Comparison of ENCODE assay signal across 15 mouse cellular contexts in the genomic region with DNA sequence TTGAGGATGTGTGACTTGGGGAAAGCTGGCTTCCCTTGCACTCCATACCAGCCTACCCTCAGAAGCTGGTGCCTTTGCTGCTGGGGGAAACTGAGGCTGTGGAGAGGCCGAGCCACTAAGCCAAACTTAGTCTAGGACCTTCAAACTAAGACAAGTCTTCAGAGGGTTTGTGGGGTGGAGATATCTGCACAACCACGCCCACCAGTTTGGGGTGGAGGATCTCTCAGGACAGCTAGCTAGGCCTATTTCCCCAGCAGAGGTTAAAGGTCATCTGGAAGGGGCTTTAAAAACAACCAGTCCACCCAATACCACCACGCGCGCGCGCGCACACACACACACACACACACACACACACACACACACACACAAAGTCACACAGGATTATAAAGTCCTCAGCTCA. TPM values are rescaled to one million over a fixed set of nuclear protein-coding genes. Genes with fewer than 3 reads are reported as not detected.
DNase-seq lines count a peak whose midpoint lies in the region; ATAC-seq lines count a peak whose summit lies in the region.
"Had no signal": no experiment of that assay in that cellular context is flagged by ENCODE, and none has a peak within 500 bp of the region (broad histone marks: within the 10 kb centered on the region; RNA-seq: fewer than 3 reads in every experiment).

No protein-coding gene starts in this region.

- 39% methylated on average over 8 of the region's 8 CpGs for WGBS in heart, embryonic 14.5 days
- WGBS in midbrain, embryonic 11.5 days, result 81% methylated on average over 8 of the region's 8 CpGs
- WGBS in midbrain, embryonic 15.5 days, result 82% methylated on average over 8 of the region's 8 CpGs
- WGBS in hindbrain, embryonic 12.5 days, result 72% methylated on average over 8 of the region's 8 CpGs
- WGBS in stomach, embryonic 14.5 days, result 65% methylated on average over 8 of the region's 8 CpGs

- DNase-seq in heart, postnatal 14 days, result no peak
- no peak for DNase-seq in midbrain, embryonic 11.5 days (ENCODE audit: low spot score, missing footprints)
- DNase-seq in cerebellum, adult 8-10 months, result no peak
- no peak for DNase-seq in testis, postnatal 10 days (ENCODE audit: low spot score)
- DNase-seq: adrenal gland, adult 2 months; cerebellum, adult 11-12 months; kidney, adult 11 months; right cerebral cortex, postnatal 4 days; thymus, postnatal 14 days had no signal

- H3K9me3 ChIP-seq in heart, embryonic 14.5 days (ENCODE audit: control insufficient read depth, low read length), result no peaks in the 10 kb centered on the region
- H3K9me3 ChIP-seq in midbrain, embryonic 11.5 days (ENCODE audit: control insufficient read depth, low read length), result no peaks in the 10 kb centered on the region
- no peaks in the 10 kb centered on the region for H3K9me3 ChIP-seq in midbrain, embryonic 15.5 days
- no peaks in the 10 kb centered on the region for H3K9me3 ChIP-seq in hindbrain, embryonic 12.5 days (replicated peaks)
- no peaks in the 10 kb centered on the region for H3K9me3 ChIP-seq in stomach, embryonic 14.5 days (ENCODE audit: control insufficient read depth, low read depth, low read length)

- peak overlapping the region; percentile 73 for H3K4me2 ChIP-seq in heart, embryonic 14.5 days (ENCODE audit: low read length)
- H3K4me2 ChIP-seq in midbrain, embryonic 11.5 days, result 0 out of 2 replicates have a peak overlapping the region, but pooled peaks have one; percentile 72
- no peak overlapping the region for H3K4me2 ChIP-seq in midbrain, embryonic 15.5 days
- peak overlapping the region; percentile 88 for H3K4me2 ChIP-seq in hindbrain, embryonic 12.5 days (replicated peaks)
- peak overlapping the region; percentile 85 for H3K4me2 ChIP-seq in stomach, embryonic 14.5 days (replicated peaks; ENCODE audit: low read depth, low read length)

- peak overlapping the region; percentile 85 for H3K9ac ChIP-seq in heart, embryonic 14.5 days (ENCODE audit: low read length)
- no peak overlapping the region for H3K9ac ChIP-seq in midbrain, embryonic 11.5 days (ENCODE audit: low read length)
- H3K9ac ChIP-seq in midbrain, embryonic 15.5 days, result no peak overlapping the region
- peak overlapping the region; percentile 74; the same call in 1 of the 2 replicates for H3K9ac ChIP-seq in hindbrain, embryonic 12.5 days
- H3K9ac ChIP-seq in stomach, embryonic 14.5 days (replicated peaks; ENCODE audit: low read depth, low read length), result peak overlapping the region; percentile 52; the same call in 1 of the 2 replicates

- no peak for ATAC-seq in heart, embryonic 14.5 days (ENCODE audit: insufficient number of reproducible peaks, insufficient read depth, low FRiP score, low read depth)
- ATAC-seq in midbrain, embryonic 11.5 days (ENCODE audit: low FRiP score), result no peak
- no peak for ATAC-seq in midbrain, embryonic 15.5 days (replicated peaks)
- no peak for ATAC-seq in hindbrain, embryonic 12.5 days (ENCODE audit: low FRiP score)
- ATAC-seq in stomach, embryonic 14.5 days (ENCODE audit: insufficient number of reproducible peaks, insufficient read depth, low FRiP score, low read depth), result no peak

- H3K27ac ChIP-seq in heart, embryonic 14.5 days (replicated peaks in 1 of 2; ENCODE audit: control insufficient read depth in 1 of 2, insufficient read depth in 1 of 2, low read depth in 2 of 2, low read length in 2 of 2), result peak overlapping the region; percentile 20 to 75
- no peak overlapping the region for H3K27ac ChIP-seq in midbrain, embryonic 11.5 days (ENCODE audit: low read depth, low read length)
- H3K27ac ChIP-seq in midbrain, embryonic 15.5 days, result no peak overlapping the region
- H3K27ac ChIP-seq in hindbrain, embryonic 12.5 days, result peak overlapping the region; percentile 23; the same call in 1 of the 2 replicates
- no peak overlapping the region for H3K27ac ChIP-seq in stomach, embryonic 14.5 days (ENCODE audit: low read length)

- H3K4me1 ChIP-seq in heart, embryonic 14.5 days (ENCODE audit: control insufficient read depth in 2 of 2, insufficient read depth in 2 of 2, low read length in 2 of 2), result peaks cover 39 to 55% of the 10 kb centered on the region in 2 experiments
- H3K4me1 ChIP-seq in midbrain, embryonic 11.5 days (ENCODE audit: control insufficient read depth, insufficient read depth, low read length), result 0 out of 2 replicates have a peak, but pooled peaks cover 2% of the 10 kb centered on the region
- H3K4me1 ChIP-seq in midbrain, embryonic 15.5 days, result peaks cover 7% of the 10 kb centered on the region
- H3K4me1 ChIP-seq in hindbrain, embryonic 12.5 days, result peaks cover 25% of the 10 kb centered on the region
- peaks cover 13% of the 10 kb centered on the region for H3K4me1 ChIP-seq in stomach, embryonic 14.5 days (ENCODE audit: control insufficient read depth, insufficient read depth, low read length)

- H3K27me3 ChIP-seq in heart, embryonic 14.5 days (ENCODE audit: control insufficient read depth, insufficient read depth, low read length), result peaks cover 7% of the 10 kb centered on the region; the same call in 1 of the 2 replicates
- H3K27me3 ChIP-seq in midbrain, embryonic 11.5 days (ENCODE audit: control insufficient read depth, insufficient read depth, low read length), result peaks cover 16% of the 10 kb centered on the region
- peaks cover 25% of the 10 kb centered on the region for H3K27me3 ChIP-seq in midbrain, embryonic 15.5 days (replicated peaks)
- peaks cover 40% of the 10 kb centered on the region for H3K27me3 ChIP-seq in hindbrain, embryonic 12.5 days
- peaks cover 8% of the 10 kb centered on the region; the same call in 1 of the 2 replicates for H3K27me3 ChIP-seq in stomach, embryonic 14.5 days (ENCODE audit: control insufficient read depth, insufficient read depth, low read length)

- H3K36me3 ChIP-seq in heart, embryonic 14.5 days (ENCODE audit: control insufficient read depth, insufficient read depth, low read length), result 0 out of 2 replicates have a peak, but pooled peaks cover 4% of the 10 kb centered on the region
- H3K36me3 ChIP-seq in midbrain, embryonic 11.5 days (ENCODE audit: control insufficient read depth, insufficient read depth, low read length), result no peaks in the 10 kb centered on the region
- no peaks in the 10 kb centered on the region for H3K36me3 ChIP-seq in midbrain, embryonic 15.5 days (replicated peaks)
- no peaks in the 10 kb centered on the region for H3K36me3 ChIP-seq in hindbrain, embryonic 12.5 days
- H3K36me3 ChIP-seq in stomach, embryonic 14.5 days (ENCODE audit: control insufficient read depth, insufficient read depth, low read length), result no peaks in the 10 kb centered on the region

- H3K4me3 ChIP-seq in heart, embryonic 14.5 days (ENCODE audit: control insufficient read depth in 1 of 2, insufficient read depth in 1 of 2, low read depth in 1 of 2, low read length in 2 of 2), result peak overlapping the region; percentile 59 to 89
- H3K4me3 ChIP-seq in midbrain, embryonic 11.5 days (ENCODE audit: low read depth, low read length), result no peak overlapping the region; the same call in 1 of the 2 replicates
- H3K4me3 ChIP-seq in midbrain, embryonic 15.5 days, result no peak overlapping the region
- peak overlapping the region; percentile 63 for H3K4me3 ChIP-seq in hindbrain, embryonic 12.5 days
- H3K4me3 ChIP-seq in stomach, embryonic 14.5 days (ENCODE audit: low read depth, low read length), result peak overlapping the region; percentile 61; the same call in 1 of the 2 replicates

- intact Hi-C loops in heart, postnatal 14 days (cut with DNase I), result no loop called here

RNA-seq across cellular contexts. Expression of a gene that starts 11.5 kb away (rescaled TPM):
- 33.2 and 47.0 TPM in 2 replicates for polyA plus RNA-seq in heart, embryonic 14.5 days (2014; fragmentation: Nextera tagmentation; extraction: Ambion mirVana)
- total RNA-seq in heart, postnatal 14 days (2021), result 1 to 10 TPM in 1 of 2 experiments, under 1 TPM in 1; 0.80 to 1.2 TPM
- 20.1 and 24.4 TPM in 2 replicates for polyA plus RNA-seq in midbrain, embryonic 11.5 days (2014; fragmentation: Nextera tagmentation; extraction: Ambion mirVana)
- 3.7 and 4.0 TPM in 2 replicates for polyA plus RNA-seq in midbrain, embryonic 15.5 days (2015; fragmentation: Nextera tagmentation; extraction: Ambion mirVana)
- 38.8 and 38.9 TPM in 2 replicates for polyA plus RNA-seq in hindbrain, embryonic 12.5 days (2016; fragmentation: Nextera tagmentation; extraction: Ambion mirVana)
- 6.0 and 8.9 TPM in 2 replicates for polyA plus RNA-seq in stomach, embryonic 14.5 days (2014; fragmentation: Nextera tagmentation; extraction: Ambion mirVana)
- total RNA-seq: CH12.LX; liver, adult 2 months had no signal
- polyA plus RNA-seq: liver, adult 2 months had no signal

RNA-seq across cellular contexts. Expression of a gene that starts 16.1 kb away (rescaled TPM):
- polyA plus RNA-seq in heart, embryonic 14.5 days (2014; fragmentation: Nextera tagmentation; extraction: Ambion mirVana), result 16.7 and 17.8 TPM in 2 replicates
- total RNA-seq in heart, postnatal 14 days (2021), result 1 to 10 TPM; 7.9 to 9.0 TPM
- 23.0 and 31.0 TPM in 2 replicates for polyA plus RNA-seq in midbrain, embryonic 11.5 days (2014; fragmentation: Nextera tagmentation; extraction: Ambion mirVana)
- 44.9 and 47.5 TPM in 2 replicates for polyA plus RNA-seq in midbrain, embryonic 15.5 days (2015; fragmentation: Nextera tagmentation; extraction: Ambion mirVana)
- 38.9 and 40.6 TPM in 2 replicates for polyA plus RNA-seq in hindbrain, embryonic 12.5 days (2016; fragmentation: Nextera tagmentation; extraction: Ambion mirVana)
- polyA plus RNA-seq in stomach, embryonic 14.5 days (2014; fragmentation: Nextera tagmentation; extraction: Ambion mirVana), result 27.1 and 29.1 TPM in 2 replicates

RNA-seq across cellular contexts. Expression of a gene that starts 38.6 kb away (rescaled TPM):
- 84.2 and 84.9 TPM in 2 replicates for polyA plus RNA-seq in heart, embryonic 14.5 days (2014; fragmentation: Nextera tagmentation; extraction: Ambion mirVana)
- total RNA-seq in heart, postnatal 14 days (2021), result 10 to 100 TPM; 30.0 to 34.5 TPM
- 98.7 and 107 TPM in 2 replicates for polyA plus RNA-seq in midbrain, embryonic 11.5 days (2014; fragmentation: Nextera tagmentation; extraction: Ambion mirVana)
- 122 and 123 TPM in 2 replicates for polyA plus RNA-seq in midbrain, embryonic 15.5 days (2015; fragmentation: Nextera tagmentation; extraction: Ambion mirVana)
- 97.2 and 102 TPM in 2 replicates for polyA plus RNA-seq in hindbrain, embryonic 12.5 days (2016; fragmentation: Nextera tagmentation; extraction: Ambion mirVana)
- polyA plus RNA-seq in stomach, embryonic 14.5 days (2014; fragmentation: Nextera tagmentation; extraction: Ambion mirVana), result 99.1 and 101 TPM in 2 replicates

RNA-seq across cellular contexts. Expression of a gene that starts 42.8 kb away (rescaled TPM):
- polyA plus RNA-seq in heart, embryonic 14.5 days (2014; fragmentation: Nextera tagmentation; extraction: Ambion mirVana), result 1.8 and 2.1 TPM in 2 replicates
- total RNA-seq in heart, postnatal 14 days (2021), result 1 to 10 TPM in 1 of 2 experiments, under 1 TPM in 1; 0.57 to 1.0 TPM
- 1.5 and 2.5 TPM in 2 replicates for polyA plus RNA-seq in midbrain, embryonic 11.5 days (2014; fragmentation: Nextera tagmentation; extraction: Ambion mirVana)
- 1.2 and 1.7 TPM in 2 replicates for polyA plus RNA-seq in midbrain, embryonic 15.5 days (2015; fragmentation: Nextera tagmentation; extraction: Ambion mirVana)
- 1.9 and 2.2 TPM in 2 replicates for polyA plus RNA-seq in hindbrain, embryonic 12.5 days (2016; fragmentation: Nextera tagmentation; extraction: Ambion mirVana)
- polyA plus RNA-seq in stomach, embryonic 14.5 days (2014; fragmentation: Nextera tagmentation; extraction: Ambion mirVana), result 2.5 and 3.3 TPM in 2 replicates
- total RNA-seq: CH12.LX; liver, adult 2 months had no signal
- polyA plus RNA-seq: liver, adult 2 months had no signal

Comparison
In these comparisons a context has a peak if more than half of its experiments do, and no peak if none do; other contexts are left out.
1. H3K27ac ChIP-seq: peak in heart, embryonic 14.5 days (2 of 2) and hindbrain, embryonic 12.5 days (single experiment); none in midbrain, embryonic 11.5 days (single experiment), midbrain, embryonic 15.5 days (single experiment) and stomach, embryonic 14.5 days (single experiment).
2. H3K4me3 ChIP-seq: peak in heart, embryonic 14.5 days (2 of 2), hindbrain, embryonic 12.5 days (single experiment) and stomach, embryonic 14.5 days (single experiment); none in midbrain, embryonic 11.5 days (single experiment) and midbrain, embryonic 15.5 days (single experiment).
3. H3K9ac ChIP-seq: peak in heart, embryonic 14.5 days (single experiment), hindbrain, embryonic 12.5 days (single experiment) and stomach, embryonic 14.5 days (single experiment); none in midbrain, embryonic 11.5 days (single experiment) and midbrain, embryonic 15.5 days (single experiment).